Mouse (Mus musculus): Measurements from ENCODE around the gene St5.

DNA sequence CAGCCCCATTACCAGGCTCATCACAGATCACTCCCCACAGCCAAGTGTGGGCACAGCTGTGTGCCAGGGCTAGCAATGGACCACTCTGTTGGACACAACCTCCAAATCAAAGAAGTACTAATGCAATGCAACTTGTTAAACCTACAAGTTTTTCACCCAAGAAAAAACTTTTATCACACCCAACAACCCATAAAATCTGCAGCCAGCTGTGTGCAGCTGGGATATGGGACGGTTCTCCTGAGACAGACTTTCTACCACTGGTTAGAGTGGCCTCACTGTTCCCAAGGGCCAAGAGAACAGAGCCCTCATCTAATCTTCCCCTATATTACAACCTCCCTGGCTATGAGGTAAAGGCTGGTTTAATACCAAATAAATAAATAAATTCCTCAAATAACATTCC is 118.9 kb downstream of the St5 start:
- no peak for TF ChIP-seq CTCF (IDR thresholded peaks at IDR 0.05; ENCODE audit: low read depth, low read length)
- TF ChIP-seq POLR2A (IDR thresholded peaks at IDR 0.05; ENCODE audit: borderline replicate concordance, low read depth, low read length) = no peak

Measured in bone marrow macrophage, adult 2 months (primary cell).